Mouse (Mus musculus) layer of hippocampus, adult 9-11 months (tissue): ENCODE measurements around the gene Gmds.

Experiments
- DNase-seq: peaks from one replicate; pipeline ENCODE4 v3.0.0; 2022

Gmds gene

GRCm38 (mm10) chr13:32338513-32339365 lies at the start of gene Gmds:
Gene Gmds, minus strand, starts transcription at chr13:32338740.
- peak; percentile 94 for DNase-seq

- DNase-seq: no peak
These were observed 47.0 kb upstream of the Gmds start for GRCm38 (mm10) chr13:32385421-32386092.

- DNase-seq: no peak
These were observed 43.9 kb upstream of the Gmds start for GRCm38 (mm10) chr13:32382227-32383010.

GRCm38 (mm10) chr13:32378634-32379033 lies 40.1 kb upstream of the Gmds start:
- no peak for DNase-seq

GRCm38 (mm10) chr13:32372531-32372883 lies 34.0 kb upstream of the Gmds start:
- DNase-seq: no peak

- no peak for DNase-seq
These were observed 33.5 kb upstream of the Gmds start for GRCm38 (mm10) chr13:32371874-32372530.

GRCm38 (mm10) chr13:32370751-32371150 lies 32.2 kb upstream of the Gmds start:
- DNase-seq: no peak

- no peak for DNase-seq
These were observed 31.6 kb upstream of the Gmds start for GRCm38 (mm10) chr13:32370135-32370534.

GRCm38 (mm10) chr13:32337735-32338512 lies 616 bp downstream of the Gmds start:
- no peak for DNase-seq

- no peak for DNase-seq
These were observed 20.2 kb downstream of the Gmds start for GRCm38 (mm10) chr13:32318309-32318708.

- no peak for DNase-seq
These were observed 21.2 kb downstream of the Gmds start for GRCm38 (mm10) chr13:32317354-32317753.

GRCm38 (mm10) chr13:32312663-32313062 lies 25.9 kb downstream of the Gmds start:
- DNase-seq: peak; percentile 48

- DNase-seq: no peak
These were observed 27.1 kb downstream of the Gmds start for GRCm38 (mm10) chr13:32311476-32311875.

GRCm38 (mm10) chr13:32298456-32298855 lies 40.1 kb downstream of the Gmds start:
- DNase-seq: no peak

GRCm38 (mm10) chr13:32297398-32297797 lies 41.1 kb downstream of the Gmds start:
- DNase-seq: peak; percentile 8

- no peak for DNase-seq
These were observed 43.9 kb downstream of the Gmds start for GRCm38 (mm10) chr13:32294416-32295195.

- DNase-seq: no peak
These were observed 65.5 kb downstream of the Gmds start for GRCm38 (mm10) chr13:32272937-32273496.

- no peak for DNase-seq
These were observed 68.8 kb downstream of the Gmds start for GRCm38 (mm10) chr13:32269757-32270156.

GRCm38 (mm10) chr13:32269261-32269660 lies 69.3 kb downstream of the Gmds start:
- no peak for DNase-seq

- DNase-seq: no peak
These were observed 70.3 kb downstream of the Gmds start for GRCm38 (mm10) chr13:32268284-32268683.
